Mouse (Mus musculus) kidney, postnatal 25 days (tissue): ENCODE results near the gene Vamp9.
A peak's percentile ranks its signal among the peaks of the same experiment; 100 is the strongest.

Experiments used
- DNase-seq, 2 experiments: peaks; one replicate each; pipeline ENCODE4 v3.0.0; 2021; ENCODE audit warnings: mixed read lengths in 2 of 2

Gene Vamp9

GRCm38 (mm10) chr5:99941776-99942502 lies 35.9 kb downstream of the Vamp9 start:
- DNase-seq = peak in 1 of 2 experiments; percentile 6

DNA sequence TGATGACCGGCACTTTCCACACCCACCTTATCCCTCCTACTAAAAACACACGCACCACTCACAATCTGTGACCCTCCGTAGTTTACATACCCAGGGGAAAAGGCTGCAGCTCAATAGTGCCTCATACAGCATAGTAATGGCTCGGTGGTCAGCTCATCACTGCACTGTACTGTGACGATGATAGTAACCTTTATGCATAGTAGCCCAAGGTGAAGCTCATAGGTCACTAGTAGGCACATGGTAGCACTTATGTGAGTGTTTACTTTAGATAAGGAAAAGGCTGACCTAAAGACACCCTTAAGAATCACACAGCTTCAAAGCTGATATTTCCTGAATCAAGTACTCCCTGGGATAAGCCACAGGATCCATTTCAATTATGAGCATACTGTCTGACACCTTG lies 46.5 kb downstream of the Vamp9 start:
- DNase-seq = no peak

DNA sequence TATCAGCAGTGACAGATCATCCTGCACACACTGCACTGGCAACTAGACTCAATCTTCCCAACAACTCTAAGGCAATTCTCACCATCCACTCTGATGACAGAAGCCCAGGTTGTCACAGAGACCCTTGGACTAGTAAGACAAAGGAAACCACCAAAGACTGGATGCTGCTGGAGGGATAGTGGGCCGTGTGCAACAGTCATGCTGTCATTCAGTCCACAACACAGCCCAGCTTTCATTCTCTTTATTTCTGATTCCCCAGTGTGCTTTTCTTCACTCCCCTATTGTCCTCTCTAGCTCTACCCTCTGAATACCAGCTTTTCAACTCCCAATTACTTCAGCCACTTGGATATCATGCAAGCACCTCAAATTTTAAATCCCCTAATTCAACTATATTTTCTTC lies 47.8 kb downstream of the Vamp9 start:
- no peak for DNase-seq

- DNase-seq = no peak
These were observed 52.6 kb downstream of the Vamp9 start for GRCm38 (mm10) chr5:99958666-99959065.

- DNase-seq = no peak
These were observed 53.3 kb downstream of the Vamp9 start for GRCm38 (mm10) chr5:99959236-99959936.

GRCm38 (mm10) chr5:99959960-99960359 lies 53.9 kb downstream of the Vamp9 start:
- no peak for DNase-seq

GRCm38 (mm10) chr5:99973941-99974340 lies 67.9 kb downstream of the Vamp9 start:
- DNase-seq = no peak

DNA sequence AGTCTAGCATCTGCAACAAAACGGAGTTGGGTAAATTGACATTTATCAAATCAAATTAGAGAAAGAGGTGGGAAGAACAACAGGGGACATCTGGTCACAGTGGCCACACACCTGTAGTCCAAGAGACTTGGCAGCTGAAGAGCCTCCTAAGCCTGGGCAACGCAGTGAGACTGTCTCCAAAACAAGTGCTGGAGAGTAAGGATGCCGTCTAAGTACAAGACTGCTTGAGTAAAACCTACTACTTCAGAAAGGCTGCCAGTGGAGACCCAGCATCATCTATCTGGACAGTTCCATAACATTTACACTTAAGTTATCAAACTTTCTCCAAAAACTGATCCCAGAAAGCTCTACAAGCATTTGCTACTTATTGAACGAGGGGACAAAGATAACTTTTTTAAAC lies 69.0 kb downstream of the Vamp9 start:
- no peak for DNase-seq

GRCm38 (mm10) chr5:99975776-99976175 lies 69.7 kb downstream of the Vamp9 start:
- no peak for DNase-seq

DNA sequence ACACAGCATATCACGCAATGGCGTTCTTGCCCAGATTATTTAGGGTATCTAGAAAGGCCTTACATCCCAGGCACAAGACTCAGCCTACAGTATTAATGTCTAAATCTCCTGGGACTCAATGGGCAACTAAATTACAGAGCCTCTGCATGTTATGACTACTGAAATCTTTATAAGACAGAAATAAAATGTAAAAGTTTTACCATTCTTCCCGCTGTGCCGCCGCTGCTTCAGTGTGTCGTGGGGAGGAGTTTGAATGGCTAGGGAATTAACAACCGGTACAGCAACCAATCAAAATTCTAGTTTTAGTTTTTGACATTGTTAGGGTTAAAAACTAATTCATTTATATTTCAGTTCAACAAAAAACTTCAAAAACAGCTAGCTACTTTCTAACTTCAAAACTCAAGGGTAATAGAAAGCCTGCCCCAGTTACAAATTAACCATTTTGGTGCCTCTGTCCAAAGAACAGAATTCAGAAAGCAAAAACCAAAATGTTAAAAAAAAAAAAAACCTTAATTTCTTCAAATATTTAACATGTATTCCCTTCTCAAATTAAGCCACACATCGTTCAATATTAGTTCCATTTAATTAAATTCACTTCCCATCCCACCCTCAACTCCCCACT lies 70.4 kb downstream of the Vamp9 start:
- no peak for DNase-seq

- peak; percentile 92 to 95 for DNase-seq
These were observed 71.7 kb downstream of the Vamp9 start for GRCm38 (mm10) chr5:99977516-99978301.

- DNase-seq = peak; percentile 95 to 98
These were observed 72.8 kb downstream of the Vamp9 start, which contains the start of the genes Hnrnpd and 4930524J08Rik for GRCm38 (mm10) chr5:99978699-99979442. TSS of gene Hnrnpd (minus strand) at chr5:99978938. TSS of gene 4930524J08Rik (plus strand) at chr5:99979061.

- DNase-seq = no peak
These were observed 77.5 kb downstream of the Vamp9 start for GRCm38 (mm10) chr5:99983452-99984061.

DNA sequence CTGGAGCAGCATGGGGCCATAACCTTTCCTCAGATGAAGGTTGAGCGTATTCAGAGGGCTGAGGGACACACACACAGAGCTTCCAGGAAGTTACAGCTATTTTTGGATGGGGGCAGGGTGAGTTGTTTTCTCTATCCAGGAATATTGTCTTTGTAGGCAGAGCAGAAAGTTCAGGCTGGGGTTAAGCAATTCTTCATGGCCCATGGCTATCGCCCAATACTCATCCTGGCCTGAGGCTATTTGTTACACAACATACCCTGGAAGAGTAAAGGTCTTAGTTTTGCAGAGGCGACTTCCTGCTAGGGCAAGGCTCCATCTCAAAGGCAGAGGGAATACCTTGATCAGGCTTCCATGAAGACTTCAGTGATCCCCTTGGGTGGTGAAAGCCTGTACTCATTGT lies 88.1 kb downstream of the Vamp9 start:
- peak; percentile 30 to 61 for DNase-seq

DNA sequence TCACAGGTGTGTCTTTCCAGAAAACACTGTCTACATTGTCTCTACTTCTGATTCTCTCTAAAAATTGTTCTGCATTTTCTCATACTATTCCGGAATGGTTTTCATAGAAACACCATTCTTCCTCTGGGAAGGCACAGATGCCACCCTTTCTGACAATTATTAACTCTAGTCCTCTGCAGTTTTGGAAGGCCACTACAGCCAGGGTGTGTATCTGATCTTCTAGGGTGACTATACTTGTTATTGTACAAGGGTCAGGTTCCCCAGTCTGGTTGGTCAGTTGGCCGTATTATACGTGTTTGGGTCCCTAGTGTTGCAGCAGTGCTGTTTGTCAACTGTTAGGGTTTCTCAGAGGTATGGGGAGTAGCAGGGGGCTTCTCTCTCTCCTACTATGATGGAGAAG lies 88.6 kb downstream of the Vamp9 start:
- DNase-seq = no peak

- no peak for DNase-seq
These were observed 94.0 kb downstream of the Vamp9 start for GRCm38 (mm10) chr5:100000048-100000447.

DNA sequence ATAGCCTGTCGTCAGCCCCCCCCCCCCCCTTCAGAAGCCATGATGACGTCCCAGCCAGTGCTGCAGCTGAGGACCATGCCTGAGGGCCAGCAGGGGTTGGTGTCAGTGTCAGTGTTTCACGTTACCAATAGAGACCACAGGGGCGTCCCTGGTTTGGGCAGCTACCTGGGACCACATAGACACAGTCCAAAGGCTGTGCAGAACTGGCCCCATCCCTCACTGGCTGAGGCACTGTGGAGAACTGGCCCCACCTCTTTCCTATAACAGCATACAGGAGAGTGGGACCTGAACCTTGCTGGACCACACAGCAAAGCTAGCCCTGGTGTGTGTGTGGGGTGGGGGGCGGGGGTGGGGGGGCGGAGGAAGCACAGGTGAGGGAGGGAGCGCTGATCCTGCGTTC lies 94.4 kb downstream of the Vamp9 start:
- DNase-seq = no peak
